Mouse (Mus musculus) MEL (cell line): ENCODE measurements around the gene Snu13.

Experiments
- CHD1 ChIP-seq: IDR thresholded peaks from 2 replicates; pipeline ENCODE4 v1.6.1; 2012; ENCODE audit warnings: low read depth, mild to moderate bottlenecking, inconsistent platforms, low read length, improper control_type of control experiment
- CHD2 ChIP-seq: IDR thresholded peaks from 2 replicates; pipeline ENCODE4 v1.6.1; 2011; ENCODE audit warnings: low read length, improper control_type of control experiment
- CTCF ChIP-seq, 3 experiments: IDR thresholded peaks in 2 of 3; conservative IDR thresholded peaks in 1 of 3; 2 replicates each; pipeline ENCODE4 v1.5.1; 2011 to 2012; ENCODE audit warnings: low read length in 3 of 3, low read depth in 2 of 3, mild to moderate bottlenecking in 2 of 3, improper control_type of control experiment in 1 of 3, inconsistent platforms in 1 of 3, mixed read lengths in 1 of 3, moderate library complexity in 1 of 3; ENCODE audit not compliant: control insufficient read depth in 1 of 3, insufficient read depth in 1 of 3, poor library complexity in 1 of 3, severe bottlenecking in 1 of 3
- E2F4 ChIP-seq: IDR thresholded peaks from 2 replicates; pipeline ENCODE4 v1.6.1; 2011; ENCODE audit warnings: low read depth, low read length, improper control_type of control experiment, borderline replicate concordance
- HCFC1 ChIP-seq: IDR thresholded peaks from 2 replicates; pipeline ENCODE4 v1.6.1; 2012; ENCODE audit warnings: low read depth, mild to moderate bottlenecking, inconsistent platforms, low read length, improper control_type of control experiment, moderate library complexity
- MAX ChIP-seq: IDR thresholded peaks from 2 replicates; pipeline ENCODE4 v1.6.1; 2011; ENCODE audit warnings: low read length, improper control_type of control experiment
- MAZ ChIP-seq: IDR thresholded peaks from 2 replicates; pipeline ENCODE4 v1.6.1; 2012; ENCODE audit warnings: low read depth, mild to moderate bottlenecking, inconsistent platforms, low read length, improper control_type of control experiment
- NRF1 ChIP-seq: IDR thresholded peaks from 2 replicates; pipeline ENCODE4 v1.6.1; 2014; ENCODE audit warnings: low read depth, mild to moderate bottlenecking, inconsistent platforms, low read length, improper control_type of control experiment, moderate library complexity; ENCODE audit not compliant: poor library complexity, insufficient read depth, severe bottlenecking
- POLR2A ChIP-seq, 2 experiments: IDR thresholded peaks; 2 replicates each; pipeline ENCODE4 v1.6.1; 2011 to 2012; ENCODE audit warnings: low read length in 2 of 2, mild to moderate bottlenecking in 2 of 2, control low read depth in 1 of 2, improper control_type of control experiment in 1 of 2, low read depth in 1 of 2, moderate library complexity in 1 of 2; ENCODE audit not compliant: control insufficient read depth in 1 of 2, insufficient read depth in 1 of 2, poor library complexity in 1 of 2
- RAD21 ChIP-seq: IDR thresholded peaks from 2 replicates; pipeline ENCODE4 v1.6.1; 2011; ENCODE audit warnings: mild to moderate bottlenecking, low read depth, low read length, improper control_type of control experiment
- TAL1 ChIP-seq: IDR thresholded peaks from 2 replicates; pipeline ENCODE4 v1.6.1; 2012; ENCODE audit warnings: mild to moderate bottlenecking, inconsistent platforms, low read length, moderate library complexity, mixed read lengths
- TBP ChIP-seq: IDR thresholded peaks from 2 replicates; pipeline ENCODE4 v1.8.0; 2011; ENCODE audit warnings: low read depth, low read length, improper control_type of control experiment
- TCF12 ChIP-seq: IDR thresholded peaks from 2 replicates; pipeline ENCODE4 v1.6.1; 2014; ENCODE audit warnings: low read depth, mild to moderate bottlenecking, inconsistent platforms, low read length, improper control_type of control experiment, moderate library complexity
- ZNF384 ChIP-seq: IDR thresholded peaks from 2 replicates; pipeline ENCODE4 v1.6.1; 2012; ENCODE audit warnings: low read depth, mild to moderate bottlenecking, inconsistent platforms, low read length, improper control_type of control experiment

DNA sequence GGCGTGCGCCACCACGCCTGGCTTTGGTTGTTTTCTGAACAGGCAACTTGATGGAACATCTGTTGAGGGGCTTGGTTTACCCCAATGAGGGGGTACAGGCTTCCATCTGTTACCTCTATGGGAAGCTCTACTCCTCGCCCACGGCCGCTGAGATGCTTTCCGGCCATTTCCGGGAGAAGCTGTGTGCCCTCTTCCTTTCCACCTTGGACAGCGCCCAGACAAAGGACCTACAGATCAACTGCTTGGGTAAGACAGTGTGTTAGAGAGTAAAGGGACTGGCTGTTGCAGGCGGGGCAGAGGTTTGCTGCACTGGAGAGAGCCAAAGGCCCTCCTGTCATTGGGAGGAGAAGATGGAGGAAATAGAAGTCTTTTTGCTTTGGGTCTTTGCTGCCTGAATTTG lies 32.5 kb upstream of the Snu13 start:
- TF ChIP-seq MAX (no peak), ZNF384 (no peak), TAL1 (no peak), POLR2A (IDR thresholded peaks at IDR 0.05; ENCODE audit: control insufficient read depth in 1 of 2, insufficient read depth in 1 of 2, low read depth in 1 of 2, low read length in 2 of 2, poor library complexity in 1 of 2) (no peak), CTCF (IDR thresholded peaks at IDR 0.05 in 2 of 3, conservative IDR thresholded peaks at IDR 0.05 in 1 of 3; ENCODE audit: control insufficient read depth in 1 of 3, insufficient read depth in 1 of 3, low read depth in 2 of 3, low read length in 3 of 3, poor library complexity in 1 of 3, severe bottlenecking in 1 of 3) (no peak), HCFC1 (no peak), CHD2 (no peak), E2F4 (no peak), TBP (no peak), TCF12 (no peak), CHD1 (no peak), RAD21 (no peak), MAZ (no peak), NRF1 (no peak)
